Mouse (Mus musculus) neural tube, embryonic 11.5 days (tissue): ENCODE measurements around the gene Rpl23. TPM values are rescaled to one million over a fixed set of nuclear protein-coding genes. Genes with fewer than 3 reads are reported as not detected.

ENCODE experiments used
- microRNA-seq: library from miRNA; unstranded; fragments of <30 nt; microRNA quantifications from one replicate; pipeline ENCODE4, GENCODE M21; 2016
- polyA plus RNA-seq: library from polyadenylated mRNA; unstranded; fragments of >200 nt; fragmentation: Nextera tagmentation; extraction: Ambion mirVana; gene quantifications from 2 replicates; pipeline ENCODE4 v1.2.1, GENCODE M21; 2014

Rpl23 gene
- polyA plus RNA-seq, 1 experiment from 2014 or later: 457 TPM

Small RNA genes within 50 kb of the gene (microRNA-seq; reads per million reads assigned to microRNA genes)
- not detected for gene Mir8102

Other genes with a start within 250 kb of the Rpl23 start
- gene Srcin1, start 206.3 kb downstream of the Rpl23 start, polyA plus RNA-seq: 2.5 and 2.6 TPM in 2 replicates
- 9.7 and 11.0 TPM in 2 replicates for gene Epop, start 152.7 kb downstream of the Rpl23 start, polyA plus RNA-seq
- 3.9 and 4.5 TPM in 2 replicates for gene Mllt6, start 119.0 kb downstream of the Rpl23 start, polyA plus RNA-seq
- gene Cisd3, start 96.6 kb downstream of the Rpl23 start, polyA plus RNA-seq: 20.2 and 21.1 TPM in 2 replicates
- 17.5 and 17.8 TPM in 2 replicates for gene Pcgf2, start 81.9 kb downstream of the Rpl23 start, polyA plus RNA-seq
- gene Psmb3, start 79.0 kb downstream of the Rpl23 start, polyA plus RNA-seq: 545 and 553 TPM in 2 replicates
- 2.0 and 2.8 TPM in 2 replicates for gene Pip4k2b, start 37.7 kb downstream of the Rpl23 start, polyA plus RNA-seq
- 13.3 and 13.7 TPM in 2 replicates for gene Cwc25, start 15.9 kb downstream of the Rpl23 start, polyA plus RNA-seq
- gene 1700001P01Rik, start 6.5 kb downstream of the Rpl23 start, polyA plus RNA-seq: not detected in 2 replicates
- 68.8 and 73.1 TPM in 2 replicates for gene Lasp1, start 16.6 kb upstream of the Rpl23 start, polyA plus RNA-seq
- 14.1 and 15.0 TPM in 2 replicates for gene B230217C12Rik, start 58.3 kb upstream of the Rpl23 start, polyA plus RNA-seq
- 0.53 and 0.65 TPM in 2 replicates for gene Fbxo47, start 101.7 kb upstream of the Rpl23 start, polyA plus RNA-seq
- 0.24 TPM in 1 of 2 replicates, not detected in the other for gene Plxdc1, start 204.0 kb upstream of the Rpl23 start, polyA plus RNA-seq
- gene Arl5c, start 213.7 kb upstream of the Rpl23 start, polyA plus RNA-seq: 10.6 and 14.1 TPM in 2 replicates
- gene Cacnb1, start 240.6 kb upstream of the Rpl23 start, polyA plus RNA-seq: 15.2 and 15.8 TPM in 2 replicates
- 926 and 968 TPM in 2 replicates for gene Rpl19, start 244.3 kb upstream of the Rpl23 start, polyA plus RNA-seq